Mouse (Mus musculus) c-Kit-positive CD71-positive TER-119-negative erythroid progenitor cells, embryonic 14.5 days (primary cell): ENCODE results near the gene Zfp326.

Experiments used
- DNase-seq: peaks from one replicate; pipeline ENCODE4 v3.0.0-alpha.2; 2013; ENCODE audit warnings: low read depth

Zfp326 gene

DNA sequence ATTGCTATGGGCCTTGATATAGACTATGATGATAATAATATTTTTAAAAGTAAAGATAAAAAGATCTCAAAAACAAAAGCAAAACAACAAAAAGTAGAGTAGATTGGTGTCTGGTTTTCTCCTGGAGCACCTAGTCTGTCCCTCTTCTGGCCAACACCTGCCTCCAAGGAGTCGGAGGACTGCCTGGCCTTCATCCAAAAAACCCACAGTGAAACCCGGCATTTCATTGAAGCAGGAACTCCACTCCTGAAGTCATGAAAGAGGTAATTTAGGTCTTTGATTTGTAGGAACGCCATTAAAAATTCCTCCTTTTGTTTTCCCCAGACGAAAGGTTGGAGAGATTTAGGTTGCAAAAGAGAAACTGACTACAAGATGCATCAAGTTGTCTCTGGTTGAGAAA, 8.9 kb upstream of the Zfp326 start:
- DNase-seq: no peak

DNA sequence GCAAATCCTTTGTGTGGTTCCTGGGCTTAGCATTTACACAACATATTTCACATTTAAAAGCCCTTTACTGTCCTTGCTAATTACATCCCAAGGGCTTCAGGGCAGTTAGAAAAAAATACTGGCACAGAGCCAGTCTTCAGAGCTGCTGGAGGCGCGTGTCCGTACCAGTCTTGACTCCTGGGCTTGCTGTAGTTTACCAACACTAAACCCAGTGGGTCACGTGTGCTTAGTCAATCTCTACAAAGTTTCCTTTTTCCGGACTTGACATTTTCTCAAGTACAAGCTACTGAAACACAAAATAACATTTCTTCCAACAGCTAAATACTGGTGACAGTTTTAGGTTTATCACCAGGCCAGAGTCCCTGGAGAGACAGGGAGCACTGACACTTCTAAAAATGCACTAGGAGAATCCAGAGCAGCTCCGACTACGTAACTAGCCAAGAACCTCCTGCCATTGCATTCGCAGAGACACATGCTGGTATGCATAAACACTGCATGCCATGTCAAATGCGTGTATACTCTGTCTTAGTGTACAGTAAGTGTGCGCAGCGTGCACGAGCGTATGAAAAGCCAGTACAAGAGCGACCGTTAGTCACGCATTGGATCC, 8.4 kb upstream of the Zfp326 start:
- no peak for DNase-seq

DNA sequence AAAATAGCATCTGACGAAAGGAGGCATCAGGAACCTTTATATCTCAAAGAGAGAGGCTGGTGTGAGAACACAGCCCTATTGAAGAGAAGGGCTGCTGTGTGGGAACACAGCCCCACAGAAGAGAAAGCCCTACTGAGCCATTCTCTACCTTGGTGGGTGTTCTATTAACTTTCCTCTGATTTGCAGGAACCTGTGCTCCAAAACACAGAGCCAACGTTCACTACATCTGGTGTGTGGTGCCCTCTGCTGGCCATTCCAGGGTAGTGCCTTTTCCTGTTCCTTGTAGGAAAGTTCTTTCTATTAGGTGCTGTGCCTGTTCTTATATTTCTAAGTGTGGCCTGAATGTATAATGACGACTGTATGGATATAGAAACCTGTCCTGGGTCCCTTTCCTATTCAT, 7.8 kb upstream of the Zfp326 start:
- DNase-seq: peak; percentile 59

DNA sequence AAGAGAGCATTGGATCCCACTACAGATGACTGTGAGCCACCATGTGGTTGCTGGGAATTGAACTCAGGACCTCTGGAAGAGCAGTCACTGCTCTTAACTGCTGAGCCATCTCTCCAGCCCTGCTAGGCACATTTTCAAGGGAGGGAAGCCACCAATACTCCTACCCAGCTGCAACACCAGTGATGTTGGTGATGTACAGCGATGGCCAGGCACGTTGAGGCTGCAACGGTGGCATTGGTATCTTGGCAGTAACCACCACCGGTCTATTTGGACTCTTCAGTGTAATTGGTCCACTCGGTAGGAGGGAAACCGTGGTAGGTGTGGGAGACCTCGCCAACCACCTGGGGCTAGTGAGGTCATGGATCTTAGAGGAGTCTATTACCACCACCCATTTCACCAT, 6.6 kb upstream of the Zfp326 start:
- no peak for DNase-seq

DNA sequence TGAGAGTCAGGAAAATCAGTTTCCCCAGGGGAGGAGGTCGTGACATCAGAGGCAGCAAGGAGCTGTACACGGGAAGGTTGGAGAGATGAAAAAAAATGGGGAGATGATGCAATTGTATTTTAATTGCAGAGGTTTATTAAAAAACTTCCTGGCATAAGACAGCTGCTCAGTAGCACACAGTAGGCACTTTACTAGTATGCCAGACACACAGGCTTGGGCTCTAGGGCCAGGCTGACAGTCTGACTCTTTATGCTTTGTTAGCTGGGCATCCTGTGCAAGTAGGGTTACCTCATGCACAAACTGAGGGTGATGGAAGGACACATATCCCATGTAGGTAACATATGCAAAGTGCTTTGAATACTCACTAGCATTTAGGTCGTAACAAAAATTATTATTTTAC, 5.2 kb upstream of the Zfp326 start:
- DNase-seq: no peak

DNA sequence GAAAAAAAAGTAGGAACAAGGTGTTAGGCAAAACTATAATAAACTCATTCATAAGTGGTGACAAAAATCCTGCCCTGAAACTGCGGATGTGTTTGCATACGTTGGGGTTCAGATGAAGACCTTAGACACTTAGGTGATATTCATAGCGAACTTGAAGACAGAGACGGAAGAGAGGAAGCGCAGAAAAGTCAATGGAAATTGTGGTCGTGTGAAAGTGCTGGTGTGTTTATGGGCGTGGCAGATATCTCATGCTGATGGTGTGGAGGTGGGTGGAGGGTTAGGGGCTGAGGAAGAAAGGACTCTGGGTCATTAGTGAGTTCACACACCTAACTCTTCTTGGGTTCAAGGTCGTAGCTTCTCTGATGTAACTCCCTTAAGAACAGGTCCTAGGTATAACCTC, 4.2 kb upstream of the Zfp326 start:
- DNase-seq: no peak

DNA sequence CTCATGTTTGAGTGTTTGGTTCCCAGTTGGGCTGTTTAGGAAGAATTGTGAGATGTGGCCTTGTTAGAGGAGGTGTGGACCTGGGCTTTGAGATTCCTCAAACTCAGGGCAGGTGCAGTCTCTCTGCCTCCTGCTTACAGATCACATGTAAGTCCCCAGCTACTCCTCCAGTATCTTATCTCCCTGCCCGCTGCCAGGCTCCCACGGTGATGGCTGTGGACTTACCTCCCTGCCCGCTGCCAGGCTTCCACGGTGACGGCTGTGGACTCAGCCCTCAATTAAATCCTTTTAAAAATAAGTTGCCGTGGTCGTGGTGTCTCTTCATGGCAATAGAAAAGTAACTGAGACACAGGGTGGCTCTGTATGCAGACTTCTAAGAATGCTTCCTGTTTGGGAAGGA, 3.4 kb upstream of the Zfp326 start:
- no peak for DNase-seq

DNA sequence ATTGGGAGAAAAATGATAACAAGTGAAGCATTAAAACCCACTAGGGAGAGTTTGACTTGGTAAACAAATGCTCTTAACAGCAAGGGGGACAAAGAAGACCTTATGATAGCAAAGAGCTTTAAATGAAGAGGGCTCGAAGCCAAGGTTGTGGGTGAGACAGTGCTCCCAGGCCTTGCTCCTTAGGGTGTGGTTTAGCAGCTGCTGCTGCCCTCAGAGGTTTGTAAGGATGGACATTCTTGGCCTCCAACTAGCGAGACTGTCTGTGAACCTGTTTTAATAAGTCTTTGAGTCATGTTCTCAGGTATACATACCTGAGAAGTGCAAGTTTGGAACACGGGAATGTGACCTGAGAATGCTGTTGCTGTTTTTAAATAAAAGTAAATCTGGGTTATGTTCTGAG, 2.6 kb upstream of the Zfp326 start:
- no peak for DNase-seq

DNA sequence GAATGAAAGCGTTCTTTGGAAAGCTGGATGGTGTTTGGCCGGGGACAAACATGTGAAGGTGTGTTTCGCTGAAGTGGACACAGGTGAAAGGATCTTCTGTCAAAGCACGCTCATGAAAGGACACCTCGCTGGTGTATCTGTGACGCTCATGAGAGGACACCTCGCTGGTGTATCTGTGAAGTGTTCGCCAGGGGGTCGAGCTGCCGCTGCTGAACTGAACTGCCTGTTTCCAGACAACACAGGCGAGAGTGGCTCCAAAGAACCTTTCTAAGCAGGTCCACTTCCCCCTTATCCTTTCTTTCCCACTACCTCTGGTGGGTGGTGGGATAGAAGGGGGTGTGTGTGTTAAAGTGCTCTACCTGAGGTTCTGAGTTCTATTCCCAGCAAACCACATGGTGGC, 1.9 kb upstream of the Zfp326 start:
- no peak for DNase-seq

DNA sequence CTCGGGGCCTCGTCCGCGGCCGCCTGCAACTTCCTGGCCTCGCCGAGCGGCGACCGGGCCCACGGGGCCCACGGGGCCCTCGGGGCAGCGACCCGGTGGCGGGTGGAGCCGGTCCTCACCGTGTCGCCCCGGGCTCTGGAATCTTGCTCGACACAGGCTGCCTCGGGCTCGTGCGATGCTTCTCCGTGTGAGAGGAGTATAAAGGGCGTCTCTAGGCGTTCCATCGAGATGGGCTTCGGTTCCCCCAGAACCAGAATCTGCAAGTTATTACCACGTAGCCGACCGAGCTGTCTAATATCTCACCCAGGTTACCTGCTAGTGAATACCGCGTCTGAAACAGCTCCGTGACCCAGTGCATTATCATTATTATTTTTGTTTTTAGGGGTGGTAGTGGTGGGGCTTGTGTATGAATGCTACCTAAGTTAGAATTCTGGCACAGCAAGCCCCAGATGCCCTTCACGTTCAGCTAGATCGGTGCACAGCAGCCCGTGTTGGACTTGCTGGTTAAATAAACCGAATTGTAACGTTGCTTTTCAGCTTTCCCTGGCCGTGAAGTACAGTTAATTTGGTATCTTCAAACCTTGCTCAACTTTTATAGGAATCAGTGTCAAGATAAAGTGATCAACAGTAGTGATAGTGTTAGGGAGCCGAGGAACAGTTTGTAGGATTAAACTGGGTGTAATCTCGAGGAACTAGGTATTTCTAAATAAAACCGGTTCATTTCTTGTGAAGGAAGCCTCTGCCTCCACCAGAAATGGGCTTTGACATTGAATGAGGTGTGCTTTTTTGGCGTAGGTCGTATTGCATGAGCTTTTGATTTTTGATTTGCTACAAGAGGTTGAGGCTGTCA, 785 bp downstream of the Zfp326 start:
- no peak for DNase-seq

DNA sequence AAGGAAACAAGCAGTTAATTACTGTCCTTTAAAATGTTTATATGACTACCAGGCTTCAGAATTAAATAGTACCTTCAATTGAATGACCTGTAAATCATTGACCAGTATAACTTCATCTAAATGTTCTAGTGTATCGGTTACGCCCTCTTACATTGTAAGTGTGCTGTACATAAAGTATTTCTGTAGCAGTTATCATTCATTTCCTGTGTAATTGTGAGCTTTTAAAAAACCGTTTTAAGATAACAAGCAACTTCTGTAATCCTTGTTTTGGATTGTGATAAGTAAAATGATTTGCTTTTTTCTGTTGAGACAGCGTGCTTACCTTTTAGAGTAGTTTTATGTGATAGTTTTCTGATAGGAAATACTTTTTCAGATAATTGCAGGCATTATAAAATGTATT, 11.0 kb downstream of the Zfp326 start:
- DNase-seq: no peak

DNA sequence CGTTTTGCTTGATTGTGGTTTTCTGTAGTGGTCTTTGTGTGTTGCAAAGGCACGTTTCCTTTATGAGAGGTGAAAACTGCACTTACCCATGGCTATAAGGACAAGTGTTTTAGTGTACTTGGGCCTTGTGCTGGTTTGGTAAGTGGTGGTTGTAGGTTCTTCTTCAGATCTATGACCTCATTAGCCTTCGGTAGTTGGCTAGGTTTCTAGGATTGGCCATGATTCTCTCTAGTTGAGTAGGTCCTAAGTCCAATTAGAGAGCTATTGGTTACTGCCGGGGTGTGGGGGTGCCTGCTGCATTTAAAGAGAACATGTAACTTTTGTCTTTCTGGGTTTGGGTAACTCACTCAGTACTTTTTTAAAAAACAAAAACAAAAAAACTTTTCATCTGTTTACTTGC, 21.8 kb downstream of the Zfp326 start:
- no peak for DNase-seq

DNA sequence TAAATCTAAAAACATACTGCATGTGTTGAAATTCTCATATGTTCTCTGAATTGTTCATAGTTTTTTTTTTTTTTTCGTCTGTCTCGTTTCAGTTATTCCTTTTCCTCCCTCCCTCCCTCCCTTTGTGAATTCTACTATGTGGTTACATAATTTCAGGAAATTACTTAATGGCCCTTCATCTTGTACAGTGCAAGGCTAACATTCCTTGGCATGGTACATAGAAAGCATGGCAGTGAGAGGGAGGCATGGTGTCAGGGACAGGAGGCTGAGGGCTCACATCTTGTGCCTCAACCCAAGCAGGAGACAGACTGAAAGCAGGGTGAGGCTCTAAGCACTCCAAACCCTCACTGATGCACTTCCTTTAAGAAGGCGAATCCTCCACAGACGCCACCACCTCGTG, 32.8 kb downstream of the Zfp326 start:
- no peak for DNase-seq

DNA sequence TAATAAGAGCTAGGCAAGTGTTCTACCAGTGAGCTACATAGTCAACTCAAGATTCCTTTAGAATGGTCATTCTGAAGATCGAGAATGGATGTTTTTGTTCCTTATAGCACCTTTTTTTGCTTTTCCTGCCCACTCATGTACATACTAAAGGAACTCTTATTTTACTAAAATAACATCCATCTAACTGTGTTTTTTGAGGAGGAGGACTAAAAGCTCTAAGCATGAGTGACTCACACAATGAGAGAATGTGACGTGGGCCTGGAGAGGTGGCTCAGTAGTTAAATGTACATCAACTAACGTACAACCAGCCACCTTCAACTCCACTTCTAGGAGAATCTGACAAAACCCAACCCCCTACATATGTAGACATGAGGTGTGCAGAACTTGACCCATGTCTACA, 33.3 kb downstream of the Zfp326 start:
- DNase-seq: no peak

DNA sequence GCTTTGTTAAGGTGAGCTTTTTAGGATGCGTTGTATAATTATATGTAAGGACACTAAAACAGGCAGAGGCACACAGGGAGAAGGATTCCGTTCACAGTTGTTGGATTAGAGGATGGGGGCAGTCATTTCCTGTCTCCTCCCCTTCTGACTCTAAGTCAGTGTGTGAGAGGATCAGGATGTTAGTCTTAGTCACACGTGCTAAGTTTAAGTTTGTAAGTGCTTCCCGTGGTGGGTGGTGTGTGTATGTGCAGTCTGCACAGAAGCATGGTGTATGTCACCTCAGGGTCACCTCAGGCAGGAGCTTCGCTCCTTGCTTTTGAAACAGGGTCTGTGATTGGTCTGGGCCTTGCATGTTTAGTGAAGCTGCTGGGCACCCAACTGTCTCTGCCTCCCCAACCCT, 35.1 kb downstream of the Zfp326 start:
- DNase-seq: no peak

DNA sequence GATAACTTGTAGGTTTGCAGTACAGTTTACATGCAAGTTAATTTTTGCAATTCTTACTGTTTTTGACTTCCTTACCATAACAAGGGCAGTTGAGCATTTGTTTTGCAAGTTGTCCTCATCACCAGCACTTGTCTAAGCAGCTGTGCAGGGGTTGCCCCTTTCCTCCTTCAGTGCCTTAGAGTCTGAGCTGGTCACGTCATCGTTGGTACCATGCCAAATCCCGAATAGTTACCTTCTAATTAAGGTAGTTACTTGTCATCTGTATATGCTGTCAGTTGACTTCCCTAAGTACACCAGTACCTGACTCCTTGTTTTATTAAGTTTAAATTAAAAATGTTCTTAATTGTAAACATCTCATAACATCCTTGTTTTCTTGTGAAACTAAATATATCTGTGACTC, 41.0 kb downstream of the Zfp326 start:
- no peak for DNase-seq

DNA sequence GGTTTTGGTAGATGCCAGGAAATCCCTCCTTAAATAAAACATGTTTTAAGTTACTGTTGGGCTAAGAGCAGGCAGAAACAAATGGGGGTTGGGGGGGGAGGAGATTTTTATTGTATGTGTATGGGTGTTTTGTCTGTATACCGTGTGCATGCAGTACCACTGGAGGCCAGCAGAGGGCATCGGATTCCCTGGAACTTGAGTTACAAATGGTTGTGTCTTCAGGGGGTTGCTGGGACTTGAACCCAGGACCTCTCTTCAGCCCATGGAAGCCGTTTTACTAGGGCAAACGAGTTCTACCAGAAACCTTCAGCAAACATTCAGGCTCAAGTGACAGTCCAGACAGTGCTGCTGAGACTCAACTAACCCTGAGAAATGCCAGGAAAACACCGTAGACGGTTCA, 41.9 kb downstream of the Zfp326 start:
- peak; percentile 20 for DNase-seq

DNA sequence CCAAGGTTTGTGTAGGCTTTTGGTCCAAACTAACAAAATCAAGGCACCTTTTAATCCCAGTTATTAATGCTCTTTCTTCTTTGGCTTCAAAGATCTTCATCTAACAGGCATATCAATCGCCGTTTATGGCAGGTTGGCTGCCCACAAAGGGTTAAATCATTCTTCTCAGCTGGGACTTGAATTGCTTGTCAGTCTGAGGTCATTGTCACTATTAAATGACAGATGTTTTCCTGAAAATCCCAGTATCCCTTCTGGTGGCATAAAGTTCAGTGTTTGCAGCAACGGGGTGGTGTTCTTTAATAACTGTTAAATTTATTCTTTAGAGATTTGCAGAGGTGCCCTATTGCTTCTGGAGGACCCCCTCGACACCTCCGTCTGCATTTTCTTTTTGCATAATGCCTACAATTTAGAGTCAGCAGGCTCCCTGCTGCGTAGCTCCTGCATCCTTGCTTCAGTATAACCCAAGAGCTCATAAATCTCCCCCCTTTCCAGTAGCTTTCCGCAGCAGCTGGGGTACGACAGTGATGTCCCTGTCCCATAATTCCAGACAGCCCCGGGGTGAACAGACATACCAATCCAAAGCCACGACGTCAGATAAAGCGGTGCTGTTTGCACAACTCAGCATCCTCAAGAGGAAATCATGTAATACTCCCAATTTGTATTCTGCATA, 46.6 kb downstream of the Zfp326 start:
- no peak for DNase-seq

DNA sequence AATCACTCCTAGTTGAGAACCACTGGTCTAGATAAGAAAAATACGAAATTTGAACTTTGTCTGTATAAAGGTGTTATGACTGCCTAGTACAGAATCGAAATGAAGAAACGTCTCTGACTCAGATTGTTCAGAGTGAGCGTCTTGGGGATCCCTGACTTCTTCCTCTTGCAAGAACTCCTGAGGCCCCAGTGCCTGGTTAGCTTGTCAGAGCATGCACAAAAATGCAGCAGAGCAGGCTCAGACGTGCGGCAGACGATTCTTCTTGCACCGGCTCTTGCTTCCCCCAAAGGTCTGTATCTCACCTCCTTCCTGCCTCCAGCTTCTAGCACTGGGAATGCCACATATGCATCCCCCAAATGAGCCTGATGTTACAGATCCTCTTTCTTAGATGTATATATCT, 48.0 kb downstream of the Zfp326 start:
- no peak for DNase-seq

DNA sequence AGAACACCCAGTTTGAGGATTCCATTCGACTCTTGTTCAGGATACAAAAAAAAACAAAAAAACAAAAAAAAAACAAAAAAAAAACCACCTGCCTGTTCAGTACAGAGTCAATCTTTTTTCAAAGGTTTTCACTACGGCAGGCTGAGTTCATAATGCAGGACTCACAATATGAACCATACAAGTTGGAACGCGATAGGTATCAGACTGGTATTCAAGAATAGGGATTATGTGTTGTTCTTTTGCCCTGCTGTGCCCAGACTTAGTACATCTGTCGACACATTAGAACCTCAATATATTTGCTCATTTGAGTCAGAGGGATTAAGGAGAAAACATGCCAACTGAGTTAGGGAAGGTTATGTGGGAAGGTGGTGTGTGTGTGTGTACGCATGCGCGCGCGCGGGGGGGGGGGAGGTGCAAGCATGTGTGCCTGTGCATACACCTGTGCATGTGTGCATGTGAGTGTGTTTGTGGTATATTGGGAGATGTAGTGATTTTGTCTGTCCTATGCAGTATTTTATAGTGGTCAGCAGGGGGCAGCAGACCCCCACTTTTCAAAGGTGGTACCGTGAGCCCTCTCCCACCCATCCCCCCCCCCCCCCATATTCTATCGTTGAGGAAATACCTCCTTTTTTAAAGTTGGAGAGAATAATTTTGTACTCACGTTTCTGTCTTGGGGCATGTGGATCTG, 49.3 kb downstream of the Zfp326 start:
- DNase-seq: no peak

DNA sequence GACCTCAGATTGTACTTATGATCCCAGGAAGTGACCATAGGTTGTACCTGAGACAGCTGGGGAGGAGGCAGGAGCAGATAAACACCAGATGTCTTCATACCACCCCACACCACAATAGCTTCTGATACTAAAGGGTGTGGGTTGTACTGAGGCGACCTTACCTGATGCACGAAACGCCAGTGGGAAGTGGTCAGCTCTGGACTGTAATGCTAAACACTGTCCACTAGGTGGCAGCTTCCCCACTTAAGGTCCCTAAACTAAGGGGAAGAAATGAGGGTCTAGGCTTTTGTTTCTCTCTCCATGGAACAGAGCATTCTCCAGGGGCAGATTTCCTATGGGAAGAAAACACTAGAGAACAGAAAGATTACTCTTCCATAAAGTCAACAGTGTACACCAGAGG, 53.9 kb downstream of the Zfp326 start:
- DNase-seq: no peak

DNA sequence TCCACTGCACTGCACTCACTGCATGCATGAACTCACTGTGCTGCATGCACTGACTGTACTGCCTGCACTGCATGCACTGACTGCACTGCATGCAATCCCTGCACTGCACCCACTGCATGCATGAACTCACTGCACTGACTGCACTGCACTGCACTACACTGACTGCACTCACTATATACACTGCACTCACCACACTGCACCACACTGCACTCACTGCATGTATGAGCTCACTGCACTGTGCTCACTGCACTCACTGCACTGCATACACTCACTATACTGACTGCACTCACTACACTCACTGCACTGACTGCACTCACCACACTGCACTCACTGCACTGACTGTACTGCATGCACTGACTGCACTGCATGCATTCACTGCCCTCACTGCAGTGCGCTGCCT, 56.0 kb downstream of the Zfp326 start:
- no peak for DNase-seq

DNA sequence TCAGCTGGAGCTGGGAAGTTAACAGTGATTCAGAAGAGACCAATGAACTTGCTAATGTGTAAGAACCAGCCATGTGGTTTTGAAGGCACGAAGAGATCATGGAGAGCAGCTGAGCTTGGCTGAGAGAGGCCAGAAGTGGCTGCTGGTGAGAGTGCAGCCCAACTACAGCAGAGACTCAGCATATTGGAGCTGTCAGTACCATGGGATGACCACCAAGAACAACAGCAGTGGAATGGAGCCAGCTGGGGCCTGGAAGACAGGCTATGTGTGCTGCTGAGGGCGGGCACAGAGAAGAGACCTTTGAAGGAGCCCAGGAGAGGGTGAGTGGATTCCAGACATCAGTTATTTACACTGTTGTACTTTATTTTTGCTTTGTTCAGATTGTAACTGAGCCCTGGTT, 65.6 kb downstream of the Zfp326 start:
- DNase-seq: no peak
